Mouse (Mus musculus) c-Kit-positive CD71-positive TER-119-negative erythroid progenitor cells, embryonic 14.5 days (primary cell): ENCODE measurements at regions not wholly inside any gene's neighbourhood (a gene's known extent, or its start where the extent isn't known, plus 50 kb on each side); places are given as distances from the start of the nearest gene placed in this dataset.

Experiments
- DNase-seq: peaks from one replicate; pipeline ENCODE4 v3.0.0-alpha.2; 2013; ENCODE audit warnings: low read depth

- DNase-seq = peak; percentile 50
Measured at GRCm38 (mm10) chr9:66646226-66646625, 53.3 kb upstream of the Usp3 start.

GRCm38 (mm10) chr9:66651306-66651705 lies 58.4 kb upstream of the Usp3 start:
- no peak for DNase-seq

GRCm38 (mm10) chr9:66657116-66657758 lies 56.2 kb upstream of the Car12 start:
- DNase-seq = no peak

- DNase-seq = no peak
Measured at GRCm38 (mm10) chr9:66658707-66659242, 54.7 kb upstream of the Car12 start.

- DNase-seq = no peak
Measured at GRCm38 (mm10) chr9:66659781-66660445, 53.6 kb upstream of the Car12 start.

GRCm38 (mm10) chr9:66661596-66661995 lies 51.9 kb upstream of the Car12 start:
- no peak for DNase-seq

- no peak for DNase-seq
Measured at GRCm38 (mm10) chr9:66662443-66662842, 51.0 kb upstream of the Car12 start.
